Mouse (Mus musculus) limb, embryonic 12.5 days (tissue): ENCODE measurements at regions not wholly inside any gene's neighbourhood (a gene's known extent, or its start where the extent isn't known, plus 50 kb on each side); places are given as distances from the start of the nearest gene placed in this dataset.

Source experiments
- ATAC-seq: fragments of 200-750 bp; cut with Nextera tagmentation; 2 replicates; pipeline ENCODE4 v1.8.0; 2017; ENCODE audit warnings: low read depth, moderate TSS enrichment; ENCODE audit not compliant: insufficient number of reproducible peaks, insufficient read depth, low FRiP score, low TSS enrichment
- H3K27ac ChIP-seq: fragments of 300-500 bp; sonication (generic); 2 replicates; pipeline ENCODE4 v1.5.1; 2016; ENCODE audit warnings: mild to moderate bottlenecking, moderate library complexity
- H3K27me3 ChIP-seq: fragments of 300-500 bp; sonication (generic); 2 replicates; pipeline ENCODE4 v1.6.1; 2016; ENCODE audit warnings: mild to moderate bottlenecking, moderate library complexity
- H3K36me3 ChIP-seq: fragments of 300-500 bp; sonication (generic); 2 replicates; pipeline ENCODE4 v1.6.1; 2016; ENCODE audit warnings: mild to moderate bottlenecking, moderate library complexity
- H3K4me1 ChIP-seq: fragments of 300-500 bp; sonication (generic); replicated peaks from 2 replicates; pipeline ENCODE4 v1.6.1; 2016
- H3K4me2 ChIP-seq: fragments of 300-500 bp; sonication (generic); 2 replicates; pipeline ENCODE4 v1.6.1; 2016; ENCODE audit warnings: mild to moderate bottlenecking, moderate library complexity
- H3K4me3 ChIP-seq: fragments of 300-500 bp; sonication (generic); replicated peaks from 2 replicates; pipeline ENCODE4 v1.5.1; 2016; ENCODE audit warnings: mild to moderate bottlenecking
- H3K9ac ChIP-seq: fragments of 300-500 bp; sonication (generic); replicated peaks from 2 replicates; pipeline ENCODE4 v1.6.1; 2016; ENCODE audit warnings: mild to moderate bottlenecking, moderate library complexity
- H3K9me3 ChIP-seq: fragments of 300-500 bp; sonication (generic); 2 replicates; pipeline ENCODE4 v1.6.1; 2016; ENCODE audit warnings: mild to moderate bottlenecking, moderate library complexity
- WGBS: fragments of 180-500 bp; shearing (Covaris S2); methylation state at CpG from one replicate; pipeline ENCODE4 v1.1.7; 2016; 5-methylcytosine and 5-hydroxymethylcytosine counted together

DNA sequence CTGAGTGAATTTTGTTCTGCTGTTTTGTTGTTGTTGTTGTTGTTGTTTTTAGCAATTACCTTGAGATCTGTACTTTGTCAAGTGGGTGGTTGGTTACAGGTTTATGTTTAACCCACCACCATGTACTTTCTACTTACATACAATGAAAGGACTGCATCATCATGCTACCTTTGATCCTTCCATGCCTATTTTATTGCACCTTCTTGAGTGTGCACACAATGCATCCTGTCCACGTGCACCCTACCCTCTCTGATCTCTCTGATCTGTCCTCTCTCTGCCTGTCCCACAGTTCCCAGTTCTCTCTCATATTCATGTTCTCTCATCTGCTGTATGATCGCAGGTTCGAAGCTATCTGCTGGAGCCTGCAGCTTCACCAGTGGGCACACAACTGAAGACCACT, 59.9 kb upstream of the Gas1 start:
- H3K9me3 ChIP-seq, result peaks cover 12% of the 10 kb centered on the region
- peaks cover 10% of the 10 kb centered on the region for H3K4me1 ChIP-seq
- H3K36me3 ChIP-seq, result no peaks in the 10 kb centered on the region
- no peak overlapping the region for H3K27ac ChIP-seq
- 77% methylated on average over 3 of the region's 3 CpGs for WGBS
- no peak for ATAC-seq
- no peaks in the 10 kb centered on the region for H3K27me3 ChIP-seq
- no peak overlapping the region for H3K4me2 ChIP-seq
- no peak overlapping the region for H3K9ac ChIP-seq
- no peak overlapping the region for H3K4me3 ChIP-seq

DNA sequence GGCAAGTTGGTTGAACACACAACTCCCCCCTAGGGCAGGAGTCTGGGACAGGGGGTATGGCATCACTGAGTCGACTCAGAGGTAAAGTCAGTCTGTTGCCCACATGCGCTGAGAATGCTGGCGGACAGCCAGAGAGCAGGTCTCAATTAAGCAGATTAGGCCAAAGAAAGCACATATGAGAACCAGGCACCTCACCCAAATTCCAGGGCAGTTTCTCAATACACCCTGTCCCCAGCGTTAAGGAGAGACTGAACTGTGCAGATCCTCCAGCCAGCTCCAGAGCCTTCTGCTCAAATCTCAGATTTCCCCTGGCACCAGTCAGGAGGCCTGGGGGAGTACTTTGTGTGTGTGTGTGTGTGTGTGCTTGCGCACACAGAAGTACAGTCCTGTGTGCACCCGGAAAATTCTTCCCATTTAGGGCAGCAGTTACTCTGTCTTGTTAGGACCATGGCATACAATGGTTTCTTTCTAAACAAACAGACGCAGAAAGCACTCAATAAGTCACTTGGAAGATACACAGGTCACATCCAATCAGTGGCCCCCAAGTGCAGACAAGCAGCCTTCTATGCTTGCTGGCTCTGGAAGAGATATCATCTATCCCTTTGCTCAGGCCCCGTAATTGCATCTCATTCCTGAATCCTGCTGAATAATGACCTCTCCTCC, 65.4 kb upstream of the Gas1 start:
- ATAC-seq, result peak; percentile 82
- Histone ChIP-seq H3K4me3 (no peak overlapping the region), H3K27me3 (no peaks in the 10 kb centered on the region), H3K4me2 (peak overlapping the region; percentile 38), H3K9me3 (peaks cover 12% of the 10 kb centered on the region), H3K4me1 (peaks cover 26% of the 10 kb centered on the region), H3K9ac (peak overlapping the region; percentile 23; the same call in 1 of the 2 replicates), H3K27ac (peak overlapping the region; percentile 95), H3K36me3 (no peaks in the 10 kb centered on the region)
- 16% methylated on average over 8 of the region's 8 CpGs for WGBS

DNA sequence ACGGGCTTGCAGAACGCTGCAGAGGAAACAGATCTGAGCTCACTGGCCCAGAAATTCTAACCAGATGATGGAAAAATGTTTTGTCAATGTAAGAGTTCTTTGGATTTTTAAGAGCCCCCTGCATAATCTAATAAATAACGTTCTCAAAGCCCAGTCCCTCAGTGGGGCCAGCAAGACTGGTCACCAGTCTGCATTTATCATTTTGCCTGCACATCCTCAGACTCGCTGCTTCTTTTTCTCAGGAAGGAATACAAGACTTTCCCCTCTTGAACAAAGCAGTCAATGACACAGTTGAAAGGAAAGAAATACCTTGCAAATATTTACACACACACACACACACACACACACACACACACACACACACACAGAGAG, 65.9 kb upstream of the Gas1 start:
- ATAC-seq, result no peak
- Histone ChIP-seq H3K36me3 (no peaks in the 10 kb centered on the region), H3K4me3 (no peak overlapping the region), H3K4me2 (peak overlapping the region; percentile 38; the same call in 1 of the 2 replicates), H3K9ac (no peak overlapping the region), H3K27ac (peak overlapping the region; percentile 95), H3K4me1 (peaks cover 26% of the 10 kb centered on the region), H3K9me3 (peaks cover 12% of the 10 kb centered on the region), H3K27me3 (no peaks in the 10 kb centered on the region)
- 24% methylated on average over 4 of the region's 4 CpGs for WGBS

DNA sequence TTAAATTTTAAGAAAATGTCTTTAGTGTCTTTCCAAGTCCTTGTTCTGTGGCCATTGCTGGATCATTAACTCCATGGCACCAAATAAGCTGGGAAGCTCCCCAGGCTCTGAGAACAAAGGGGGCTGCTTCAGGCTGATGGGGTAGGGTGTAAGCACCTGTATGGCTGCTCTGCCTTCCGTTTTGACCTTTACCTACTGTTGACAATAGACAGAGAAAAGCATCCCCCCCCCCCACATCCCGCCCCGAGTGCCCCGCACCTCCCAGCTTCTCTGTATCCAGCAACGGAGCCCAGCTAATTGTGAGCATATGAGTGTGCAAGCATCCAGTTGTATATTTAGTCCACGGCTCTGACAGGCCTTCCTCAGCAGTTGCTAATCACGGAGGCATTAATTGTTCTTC, 78.0 kb upstream of the Gas1 start:
- ATAC-seq, result no peak
- no peaks in the 10 kb centered on the region for H3K36me3 ChIP-seq
- H3K27ac ChIP-seq, result peak overlapping the region; percentile 73
- H3K4me1 ChIP-seq, result peaks cover 48% of the 10 kb centered on the region
- no peaks in the 10 kb centered on the region for H3K9me3 ChIP-seq
- no peak overlapping the region for H3K4me3 ChIP-seq
- 2% methylated on average over 7 of the region's 7 CpGs for WGBS
- H3K27me3 ChIP-seq, result no peaks in the 10 kb centered on the region
- peak overlapping the region; percentile 32 for H3K4me2 ChIP-seq
- H3K9ac ChIP-seq, result peak overlapping the region; percentile 9; the same call in 1 of the 2 replicates

DNA sequence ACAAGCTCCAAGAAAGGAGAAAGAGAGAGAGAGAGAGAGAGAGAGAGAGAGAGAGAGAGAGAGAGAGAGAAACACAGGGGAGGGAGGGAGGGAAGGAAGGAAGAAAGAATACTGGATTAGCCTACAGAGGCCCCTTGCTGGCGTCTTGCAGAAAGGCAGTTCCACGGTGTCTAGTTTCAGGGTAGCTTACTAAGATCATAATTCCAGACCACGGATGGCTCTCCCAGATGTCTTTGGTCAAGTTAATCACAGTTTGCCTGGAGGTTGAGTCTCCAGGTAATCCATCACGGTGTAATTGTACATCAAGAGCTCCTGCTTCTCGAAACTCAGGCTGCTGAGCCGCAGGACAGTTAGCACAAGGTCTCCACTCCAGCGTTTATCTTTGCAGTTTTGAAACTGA, 78.5 kb upstream of the Gas1 start:
- H3K4me1 ChIP-seq, result peaks cover 48% of the 10 kb centered on the region
- 6% methylated on average over 7 of the region's 7 CpGs for WGBS
- ATAC-seq, result no peak; the same call in 1 of the 2 replicates

DNA sequence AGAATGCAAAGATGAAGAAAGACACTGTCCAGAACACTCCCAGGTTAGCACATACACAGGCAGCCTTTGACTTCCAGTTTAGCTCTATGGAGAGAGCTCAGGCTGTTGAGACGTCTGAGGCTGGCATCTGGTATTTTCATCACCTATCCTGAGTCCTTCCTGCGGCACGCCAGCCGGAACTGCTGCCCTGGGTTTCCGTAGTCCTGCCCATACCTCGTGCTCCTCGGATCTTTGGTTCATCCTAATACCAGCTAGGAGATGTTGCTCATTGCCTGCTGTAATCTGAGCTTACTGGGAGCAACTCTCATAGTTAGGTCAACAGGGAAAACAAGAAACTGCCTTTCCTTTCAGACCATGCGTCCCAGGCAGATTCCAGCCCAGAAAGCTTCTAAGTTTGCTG, 79.8 kb upstream of the Gas1 start:
- Histone ChIP-seq H3K27me3 (no peaks in the 10 kb centered on the region), H3K4me2 (no peak overlapping the region), H3K9ac (no peak overlapping the region), H3K4me3 (no peak overlapping the region), H3K27ac (peak overlapping the region; percentile 77), H3K4me1 (peaks cover 48% of the 10 kb centered on the region), H3K36me3 (no peaks in the 10 kb centered on the region), H3K9me3 (no peaks in the 10 kb centered on the region)
- ATAC-seq, result no peak
- 15% methylated on average over 8 of the region's 8 CpGs for WGBS

More for the DNA sequence above, 78.5 kb upstream of the Gas1 start:
- H3K4me2 ChIP-seq, result peak overlapping the region; percentile 32
- H3K27me3 ChIP-seq, result no peaks in the 10 kb centered on the region
- no peak overlapping the region for H3K4me3 ChIP-seq
- 0 out of 2 replicates have a peak overlapping the region, but pooled peaks have one; percentile 9 for H3K9ac ChIP-seq
- no peaks in the 10 kb centered on the region for H3K36me3 ChIP-seq
- H3K9me3 ChIP-seq, result no peaks in the 10 kb centered on the region
- peak overlapping the region; percentile 73 for H3K27ac ChIP-seq

DNA sequence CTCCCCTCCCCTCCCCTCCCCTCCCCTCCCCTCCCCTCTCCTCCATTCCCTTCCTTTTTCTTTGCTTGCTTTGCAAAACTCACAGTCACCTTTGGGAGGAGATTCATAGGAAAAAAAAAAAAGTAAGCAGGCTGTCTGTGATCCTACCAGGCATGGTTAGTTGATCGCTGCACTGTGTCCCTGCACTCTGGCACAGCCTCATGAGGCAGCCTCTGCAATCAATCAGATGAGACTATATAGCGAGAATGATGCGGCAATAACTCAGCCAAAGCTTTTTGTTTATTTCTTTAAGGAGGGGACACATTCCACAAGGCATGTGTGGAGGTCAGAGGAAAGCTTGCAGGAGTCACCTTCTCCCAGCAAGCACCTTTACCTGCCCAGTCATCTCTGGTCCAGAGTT, 80.7 kb upstream of the Gas1 start:
- Histone ChIP-seq H3K4me3 (no peak overlapping the region), H3K27me3 (no peaks in the 10 kb centered on the region), H3K36me3 (no peaks in the 10 kb centered on the region), H3K27ac (peak overlapping the region; percentile 2; the same call in 1 of the 2 replicates), H3K4me1 (peaks cover 51% of the 10 kb centered on the region), H3K9ac (no peak overlapping the region), H3K4me2 (no peak overlapping the region), H3K9me3 (no peaks in the 10 kb centered on the region)
- WGBS, result 38% methylated on average over 3 of the region's 3 CpGs
- no peak for ATAC-seq

DNA sequence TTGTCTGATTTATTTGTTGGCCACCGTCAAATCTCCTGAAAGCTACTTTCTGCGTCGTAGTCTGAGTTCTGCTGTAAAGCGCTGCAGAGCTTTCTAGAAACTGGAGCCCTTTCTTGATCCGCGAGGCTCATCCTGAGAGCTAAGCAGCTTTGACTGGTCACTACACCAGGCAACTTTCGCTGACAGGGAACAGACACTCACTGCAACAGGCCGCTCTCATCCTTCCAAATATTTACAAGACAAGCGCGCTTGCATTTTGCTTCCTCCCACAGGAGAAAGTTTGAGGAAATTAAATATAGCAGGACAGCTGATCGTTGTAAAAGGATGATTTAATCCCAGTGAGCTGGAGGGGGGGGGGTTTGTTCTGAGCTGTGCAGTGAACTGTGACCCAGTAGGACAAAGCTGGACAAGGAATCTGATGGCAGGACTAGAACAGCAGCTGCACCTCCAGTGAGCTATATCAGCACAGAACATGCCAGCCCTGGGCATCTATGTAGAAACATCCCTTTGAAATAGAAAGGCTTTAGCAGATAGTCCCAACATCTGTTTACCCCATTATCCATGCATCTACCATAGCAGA, 85.4 kb upstream of the Gas1 start:
- H3K4me1 ChIP-seq, result peaks cover 31% of the 10 kb centered on the region
- WGBS, result 82% methylated on average over 11 of the region's 11 CpGs
- no peaks in the 10 kb centered on the region for H3K36me3 ChIP-seq
- H3K27ac ChIP-seq, result peak overlapping the region; percentile 56; the same call in 1 of the 2 replicates
- H3K4me2 ChIP-seq, result no peak overlapping the region
- no peak for ATAC-seq
- no peaks in the 10 kb centered on the region for H3K27me3 ChIP-seq
- H3K4me3 ChIP-seq, result no peak overlapping the region
- H3K9ac ChIP-seq, result no peak overlapping the region
- peaks cover 7% of the 10 kb centered on the region for H3K9me3 ChIP-seq

DNA sequence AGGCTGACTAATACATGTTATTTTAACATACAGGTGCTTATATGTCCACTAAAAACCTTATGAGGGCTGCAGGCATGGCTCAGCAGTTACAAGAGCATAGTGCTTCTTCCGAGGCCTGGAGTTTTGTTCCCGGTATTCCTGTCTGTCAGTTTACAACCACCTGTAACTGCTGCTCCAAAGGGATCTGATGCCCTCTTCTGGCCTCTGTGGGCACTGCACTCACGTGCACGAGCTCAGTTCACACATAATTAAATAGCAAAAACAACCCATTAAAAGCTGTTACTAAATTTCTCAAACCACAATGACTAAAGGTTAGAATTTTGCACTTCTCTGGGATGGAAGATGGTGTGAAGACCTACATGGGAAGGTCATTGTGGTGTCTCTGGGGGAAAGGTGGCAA, 87.3 kb upstream of the Gas1 start:
- no peak overlapping the region for H3K4me3 ChIP-seq
- H3K4me2 ChIP-seq, result no peak overlapping the region
- H3K27me3 ChIP-seq, result no peaks in the 10 kb centered on the region
- H3K9me3 ChIP-seq, result peaks cover 7% of the 10 kb centered on the region
- H3K27ac ChIP-seq, result no peak overlapping the region
- 93% methylated on average over 4 of the region's 4 CpGs for WGBS
- no peaks in the 10 kb centered on the region for H3K36me3 ChIP-seq
- H3K4me1 ChIP-seq, result peaks cover 44% of the 10 kb centered on the region
- ATAC-seq, result no peak
- no peak overlapping the region for H3K9ac ChIP-seq

DNA sequence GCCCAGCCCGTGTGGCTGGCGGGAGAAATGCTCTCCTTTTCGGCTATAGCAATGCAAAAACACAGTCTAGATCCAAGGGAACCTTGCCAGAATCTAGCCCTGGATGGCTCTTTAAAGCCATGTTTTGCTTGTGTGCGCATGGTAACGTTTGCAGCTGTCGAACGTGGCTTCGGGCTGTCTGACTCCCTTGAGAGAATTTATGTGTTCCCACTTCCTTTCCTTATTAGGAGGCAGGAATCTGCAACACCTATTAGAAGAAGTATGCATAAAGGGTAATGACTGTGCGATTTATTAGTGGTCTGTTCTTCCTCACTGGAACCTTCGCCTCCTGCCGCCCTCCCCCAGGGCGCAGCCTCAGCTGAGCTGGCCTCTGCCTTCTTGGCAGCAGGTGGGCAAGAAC, 90.4 kb upstream of the Gas1 start:
- H3K4me3 ChIP-seq, result peak overlapping the region; percentile 11; the same call in 1 of the 2 replicates

DNA sequence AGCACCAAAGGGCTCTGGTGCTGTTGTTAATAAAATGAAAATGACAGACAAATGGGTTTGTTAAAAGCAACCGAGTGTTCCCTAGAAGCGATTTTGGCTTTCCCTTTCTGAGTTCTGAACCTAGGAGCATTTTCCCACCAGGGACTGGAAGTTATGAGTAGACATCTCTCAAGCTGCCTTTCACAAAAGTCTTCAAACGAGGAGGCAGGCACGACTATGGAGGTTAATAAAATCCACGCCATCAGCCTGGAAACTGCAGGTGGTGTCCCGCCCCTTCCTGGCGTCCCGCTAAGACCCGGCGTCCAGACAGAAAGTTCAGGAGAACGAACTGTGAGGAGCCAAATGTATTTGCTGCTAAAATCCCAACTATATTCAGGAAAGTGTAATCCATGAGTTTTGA, 91.1 kb upstream of the Gas1 start:
- 16% methylated on average over 11 of the region's 11 CpGs for WGBS
- no peak overlapping the region for H3K9ac ChIP-seq
- H3K27me3 ChIP-seq, result no peaks in the 10 kb centered on the region
- H3K36me3 ChIP-seq, result no peaks in the 10 kb centered on the region
- peaks cover 7% of the 10 kb centered on the region for H3K9me3 ChIP-seq
- peak overlapping the region; percentile 11; the same call in 1 of the 2 replicates for H3K4me3 ChIP-seq
- H3K27ac ChIP-seq, result peak overlapping the region; percentile 86
- ATAC-seq, result no peak
- H3K4me1 ChIP-seq, result peaks cover 54% of the 10 kb centered on the region
- H3K4me2 ChIP-seq, result peak overlapping the region; percentile 48

More for the DNA sequence above, 90.4 kb upstream of the Gas1 start:
- peak; percentile 81 for ATAC-seq
- H3K4me1 ChIP-seq, result peaks cover 54% of the 10 kb centered on the region
- WGBS, result 3% methylated on average over 12 of the region's 12 CpGs
- H3K27ac ChIP-seq, result peak overlapping the region; percentile 86
- H3K4me2 ChIP-seq, result peak overlapping the region; percentile 48
- peaks cover 7% of the 10 kb centered on the region for H3K9me3 ChIP-seq
- H3K36me3 ChIP-seq, result no peaks in the 10 kb centered on the region
- H3K27me3 ChIP-seq, result no peaks in the 10 kb centered on the region
- no peak overlapping the region for H3K9ac ChIP-seq
